Mouse (Mus musculus): Measurements from ENCODE around the gene Plekhb1. TPM values are rescaled to one million over a fixed set of nuclear protein-coding genes. Genes with fewer than 3 reads are reported as not detected.

Gene Plekhb1
- 3.2 and 4.0 TPM in 2 replicates for polyA plus RNA-seq (2016; fragmentation: Nextera tagmentation; extraction: Ambion mirVana)

DNA sequence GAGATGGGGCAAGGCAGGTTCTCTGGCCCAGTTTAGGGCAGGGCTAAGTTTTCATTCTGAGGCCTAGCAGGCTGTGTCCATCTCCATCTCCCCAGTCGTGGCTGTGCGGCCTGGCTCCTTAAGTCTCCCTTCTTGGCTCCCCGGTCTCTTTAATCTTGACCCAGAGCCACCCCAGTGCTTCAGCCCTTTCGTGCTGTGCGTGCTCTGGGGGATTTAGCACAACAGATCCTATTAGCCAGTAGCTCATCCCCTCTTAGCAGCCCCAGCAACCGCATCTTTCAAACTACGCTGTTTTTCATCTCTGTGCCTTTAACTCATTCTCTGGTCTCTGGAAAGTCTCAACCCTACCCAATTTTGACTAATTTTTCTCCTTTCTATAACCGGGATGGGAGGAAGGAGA, at the start of gene Plekhb1:
Gene Plekhb1 (minus strand): TSS at position 184 of the 400 bp plus-strand sequence.
- no peaks in the 10 kb centered on the region for H3K9me3 ChIP-seq
- peaks cover 13% of the 10 kb centered on the region for H3K27me3 ChIP-seq (ENCODE audit: poor library complexity, severe bottlenecking)
- no peak for DNase-seq (ENCODE audit: extremely low spot score, low spot score)
- H3K4me1 ChIP-seq = peaks cover 33% of the 10 kb centered on the region
- H3K4me3 ChIP-seq = 0 out of 2 replicates have a peak within 1 kb of the TSS, but pooled peaks have one; percentile 14
- WGBS = 69% methylated on average over 8 of the region's 8 CpGs
- peak within 1 kb of the TSS; percentile 51; the same call in 1 of the 2 replicates for H3K27ac ChIP-seq
- H3K36me3 ChIP-seq (replicated peaks) = no peaks in the 10 kb centered on the region

DNA sequence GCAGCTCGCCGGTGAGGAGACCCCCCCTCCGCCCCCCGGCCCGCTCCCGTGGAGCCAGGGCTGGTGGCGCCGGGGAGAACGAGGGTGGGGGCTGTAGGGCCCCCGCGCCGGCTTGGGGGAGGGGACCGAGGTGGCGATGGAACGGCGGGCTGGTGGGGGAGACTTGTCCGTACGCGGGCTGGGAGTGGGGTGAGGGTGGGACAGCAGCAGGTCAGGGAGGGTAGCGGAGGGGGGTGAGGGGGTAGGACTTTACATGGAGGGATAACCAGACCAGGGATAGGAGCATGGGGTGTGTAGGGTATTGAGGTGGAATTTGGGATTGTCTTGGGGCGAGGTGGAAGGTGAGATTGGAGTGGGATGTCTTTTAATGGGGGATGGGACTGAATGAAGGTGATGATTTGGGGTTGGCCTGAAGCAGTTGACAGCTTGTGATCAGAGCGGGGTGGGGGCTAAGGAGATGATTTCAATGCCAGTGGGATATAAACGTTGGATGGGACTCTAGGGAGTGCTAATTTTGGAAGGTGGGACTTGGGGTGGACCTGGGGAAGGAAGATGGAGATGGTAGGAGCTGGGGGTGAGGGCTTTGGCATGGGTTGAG, 44.8 kb upstream of the Plekhb1 start:
- no peaks in the 10 kb centered on the region for H3K36me3 ChIP-seq (replicated peaks)
- H3K9me3 ChIP-seq = no peaks in the 10 kb centered on the region
- H3K4me3 ChIP-seq = peak overlapping the region; percentile 89
- DNase-seq (ENCODE audit: extremely low spot score, low spot score) = no peak
- no peaks in the 10 kb centered on the region for H3K27me3 ChIP-seq (ENCODE audit: poor library complexity, severe bottlenecking)
- H3K4me1 ChIP-seq = peaks cover 28% of the 10 kb centered on the region
- WGBS = 0% methylated on average over 23 of the region's 23 CpGs
- peak overlapping the region; percentile 99 for H3K27ac ChIP-seq

DNA sequence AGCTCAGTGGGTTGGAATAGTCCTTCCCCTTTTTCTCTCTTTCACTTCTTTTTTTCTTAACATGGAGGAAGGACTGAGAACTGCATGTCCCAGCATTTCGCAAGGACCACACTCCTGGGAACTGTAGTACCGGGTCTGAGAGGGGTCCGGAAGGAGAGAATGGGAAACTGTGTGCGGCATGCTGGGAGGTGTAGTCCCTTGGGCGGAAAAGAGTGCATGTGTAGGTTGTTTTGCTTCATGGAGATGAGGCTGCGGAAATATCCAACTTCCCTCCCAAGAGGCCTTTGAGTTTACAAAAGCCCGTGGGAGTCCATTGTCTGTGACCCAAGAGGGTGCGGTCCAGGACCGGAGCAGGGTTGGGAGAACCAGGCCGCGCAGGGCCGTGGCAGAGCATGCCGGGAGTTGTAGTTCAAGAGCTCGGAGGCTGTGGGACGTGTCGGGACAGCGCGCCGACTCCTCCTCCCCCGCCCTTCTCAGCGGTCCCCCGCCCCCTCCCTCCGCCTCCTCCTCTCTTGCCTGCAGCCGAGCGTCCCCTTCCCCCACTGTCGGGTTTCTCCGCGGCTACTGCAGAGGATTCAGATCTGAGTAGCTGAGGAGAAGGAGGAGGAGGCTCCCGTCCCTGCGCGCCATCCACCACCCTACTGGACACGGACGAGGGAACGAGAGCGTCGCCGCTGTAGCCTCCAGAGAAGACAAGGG, 44.1 kb upstream of the Plekhb1 start, which contains the start of gene Fam168a:
Gene Fam168a (plus strand): TSS at position 493 of the 699 bp plus-strand sequence.
- Histone ChIP-seq H3K36me3 (replicated peaks) (no peaks in the 10 kb centered on the region), H3K4me3 (peak within 1 kb of the TSS; percentile 89), H3K4me1 (peaks cover 28% of the 10 kb centered on the region), H3K27ac (peak within 1 kb of the TSS; percentile 99), H3K9me3 (no peaks in the 10 kb centered on the region), H3K27me3 (ENCODE audit: poor library complexity, severe bottlenecking) (no peaks in the 10 kb centered on the region)
- 1% methylated on average over 30 of the region's 37 CpGs for WGBS
- peak; percentile 96 for DNase-seq (ENCODE audit: extremely low spot score, low spot score)

DNA sequence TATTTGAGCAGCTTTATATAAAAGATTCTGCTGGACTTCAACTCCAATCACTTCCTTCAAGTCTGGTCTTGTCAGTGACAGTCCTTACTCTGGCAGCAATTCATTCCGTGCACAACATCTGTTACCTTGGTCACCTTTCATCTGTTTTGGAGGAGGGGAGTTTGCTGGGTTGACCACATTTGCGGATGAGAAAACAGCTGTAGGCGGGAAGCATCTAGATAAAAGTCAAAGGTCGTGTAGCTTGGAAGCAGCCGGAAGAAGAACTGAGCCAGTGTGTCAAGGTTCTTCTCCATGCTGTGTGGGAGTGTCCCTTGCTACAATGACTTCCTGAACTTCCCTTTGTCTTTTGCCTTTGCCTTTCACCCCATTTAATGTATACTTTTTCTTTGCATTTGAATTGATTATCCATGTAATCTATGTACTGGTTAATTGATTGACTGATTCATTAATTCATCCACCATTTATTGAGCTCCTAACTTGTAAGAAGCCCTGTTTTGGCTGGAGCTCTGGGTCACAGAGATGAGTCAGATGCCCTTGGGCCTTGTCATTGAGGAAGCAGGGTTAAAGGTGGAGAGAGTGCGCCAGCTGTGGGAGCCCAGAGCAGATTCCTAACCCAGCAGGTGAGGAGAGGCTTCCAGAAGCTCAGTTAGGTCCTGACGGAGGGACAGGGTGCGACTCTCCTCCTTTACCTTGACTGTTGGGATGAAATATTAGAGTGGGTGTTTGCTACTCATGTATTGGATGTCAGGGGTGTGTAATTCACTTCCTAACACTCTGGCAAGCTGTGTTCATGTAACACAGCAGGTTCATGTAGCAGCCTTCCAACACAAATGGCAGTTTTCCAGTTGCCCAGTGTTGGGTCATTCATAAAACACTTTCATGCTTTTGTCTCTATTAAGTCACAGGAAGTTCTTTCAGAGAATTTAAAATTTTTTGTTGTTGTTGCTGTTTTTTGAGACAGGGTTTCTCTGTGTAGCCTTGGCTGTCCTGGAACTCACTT, 37.9 kb upstream of the Plekhb1 start:
- Histone ChIP-seq H3K27ac (no peak overlapping the region), H3K4me3 (no peak overlapping the region), H3K36me3 (replicated peaks) (no peaks in the 10 kb centered on the region), H3K9me3 (no peaks in the 10 kb centered on the region), H3K4me1 (peaks cover 3% of the 10 kb centered on the region; the same call in 1 of the 2 replicates), H3K27me3 (ENCODE audit: poor library complexity, severe bottlenecking) (no peaks in the 10 kb centered on the region)
- 55% methylated on average over 8 of the region's 8 CpGs for WGBS
- DNase-seq (ENCODE audit: extremely low spot score, low spot score) = no peak

DNA sequence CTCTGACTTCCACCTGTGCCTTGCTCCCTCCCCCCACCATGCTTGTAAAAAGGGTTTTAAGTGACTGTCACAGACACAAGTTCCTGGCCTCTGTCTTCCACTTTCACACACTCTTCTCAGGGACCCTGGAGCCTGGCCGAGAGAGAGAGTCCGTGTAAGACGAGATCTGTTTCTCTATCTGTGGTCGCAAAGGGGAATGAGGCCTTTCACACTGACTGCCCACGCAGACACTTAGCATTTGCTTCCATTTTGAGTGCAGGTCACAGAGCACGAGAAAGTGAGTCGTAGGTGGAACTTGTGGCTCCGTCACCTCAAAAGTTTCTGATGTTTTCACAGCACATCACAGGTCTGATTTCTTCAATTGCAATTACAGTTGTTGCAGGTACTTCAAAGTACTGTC, 31.0 kb upstream of the Plekhb1 start:
- WGBS = 81% methylated on average over 8 of the region's 8 CpGs
- Histone ChIP-seq H3K9me3 (no peaks in the 10 kb centered on the region), H3K4me1 (no peaks in the 10 kb centered on the region), H3K4me3 (no peak overlapping the region), H3K27ac (no peak overlapping the region), H3K36me3 (replicated peaks) (no peaks in the 10 kb centered on the region), H3K27me3 (ENCODE audit: poor library complexity, severe bottlenecking) (no peaks in the 10 kb centered on the region)
- no peak for DNase-seq (ENCODE audit: extremely low spot score, low spot score)

DNA sequence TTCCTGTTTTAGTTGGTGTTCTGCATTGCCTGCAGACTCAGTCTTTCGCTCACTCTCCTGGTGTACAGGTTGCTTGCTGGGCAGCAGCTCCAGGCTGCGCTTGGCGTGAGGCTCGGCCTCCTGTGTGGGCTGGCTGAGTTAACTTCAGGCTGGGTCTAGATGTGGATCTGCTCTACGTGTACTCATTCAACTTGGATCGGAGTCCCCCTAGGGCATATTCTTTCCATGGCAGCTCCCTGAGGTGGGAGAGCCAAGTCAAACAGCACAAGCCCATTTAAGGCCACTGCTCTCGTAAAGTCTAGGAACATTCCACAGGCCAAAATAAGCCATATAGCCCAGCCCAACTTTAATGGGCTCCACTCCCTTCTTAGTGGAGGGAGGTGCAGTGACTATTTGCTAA, 26.3 kb upstream of the Plekhb1 start:
- Histone ChIP-seq H3K4me1 (no peaks in the 10 kb centered on the region), H3K36me3 (replicated peaks) (no peaks in the 10 kb centered on the region), H3K9me3 (no peaks in the 10 kb centered on the region), H3K27ac (no peak overlapping the region), H3K4me3 (no peak overlapping the region), H3K27me3 (ENCODE audit: poor library complexity, severe bottlenecking) (no peaks in the 10 kb centered on the region)
- no peak for DNase-seq (ENCODE audit: extremely low spot score, low spot score)
- 87% methylated on average over 7 of the region's 7 CpGs for WGBS

DNA sequence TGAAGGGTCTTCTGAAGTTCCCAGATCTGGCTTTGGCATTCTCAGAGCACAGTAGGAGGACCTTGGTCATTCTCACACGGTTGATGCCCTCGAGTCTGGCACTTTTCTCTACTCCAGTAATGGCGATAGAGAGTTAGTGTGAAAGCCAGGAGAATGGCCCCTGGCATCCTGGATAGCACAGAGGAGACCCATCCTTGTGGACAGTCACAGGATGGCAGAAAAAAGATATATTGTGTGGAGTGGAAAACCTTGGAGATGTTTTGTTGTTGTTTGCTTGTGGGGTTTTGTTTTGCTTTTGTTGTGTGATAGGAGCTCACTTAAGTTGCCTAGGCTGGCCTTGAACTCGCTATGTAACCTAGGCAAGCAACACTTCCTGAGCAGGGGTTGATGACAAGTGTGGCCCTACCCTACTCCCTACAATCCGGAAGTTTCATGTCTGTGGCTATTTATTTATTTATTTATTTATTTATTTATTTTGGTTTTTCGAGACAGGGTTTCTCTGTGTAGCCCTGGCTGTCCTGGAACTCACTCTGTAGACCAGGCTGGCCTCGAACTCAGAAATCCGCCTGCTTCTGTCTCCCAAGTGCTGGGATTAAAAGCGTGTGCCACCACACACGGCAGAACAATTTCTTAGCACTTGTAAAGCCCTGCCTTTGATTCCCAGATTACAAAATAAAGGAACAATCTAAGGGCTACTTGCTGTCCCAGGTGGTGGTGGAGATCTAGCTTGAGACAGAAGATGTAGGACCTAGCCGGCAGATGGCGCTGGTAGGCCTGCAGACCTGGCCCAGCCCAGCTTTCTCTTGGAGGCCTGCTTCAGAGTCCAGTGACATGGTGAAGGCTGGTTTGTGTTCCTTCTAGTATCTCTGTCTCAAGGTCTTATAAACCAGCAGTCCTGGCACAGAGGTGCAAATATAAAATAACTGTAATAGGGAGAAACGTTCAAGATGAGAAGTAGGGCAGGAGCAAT, 23.1 kb upstream of the Plekhb1 start:
- Histone ChIP-seq H3K27me3 (ENCODE audit: poor library complexity, severe bottlenecking) (no peaks in the 10 kb centered on the region), H3K4me1 (peaks cover 4% of the 10 kb centered on the region; the same call in 1 of the 2 replicates), H3K36me3 (replicated peaks) (no peaks in the 10 kb centered on the region), H3K4me3 (no peak overlapping the region), H3K27ac (no peak overlapping the region), H3K9me3 (no peaks in the 10 kb centered on the region)
- WGBS = 44% methylated on average over 13 of the region's 13 CpGs
- DNase-seq (ENCODE audit: extremely low spot score, low spot score) = peak; percentile 70

DNA sequence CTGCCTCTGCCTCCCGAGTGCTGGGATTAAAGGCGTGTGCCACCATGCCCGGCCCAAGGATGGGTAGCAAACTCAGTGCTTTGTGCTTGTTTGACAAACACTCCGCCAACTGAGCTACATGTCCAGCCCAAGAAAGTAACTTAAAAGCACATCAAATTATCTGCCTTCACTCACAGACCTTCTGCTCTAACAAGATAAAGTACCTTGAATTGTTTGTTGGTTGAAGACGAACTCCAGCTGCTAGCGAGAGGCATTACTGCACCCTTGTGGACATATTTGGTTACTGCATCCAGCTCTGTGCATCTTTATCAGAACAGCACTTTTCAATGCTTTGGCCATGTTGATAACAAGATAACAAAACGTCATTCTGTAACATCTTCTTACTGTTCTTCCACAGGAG, 22.3 kb upstream of the Plekhb1 start:
- no peak overlapping the region for H3K4me3 ChIP-seq
- H3K36me3 ChIP-seq (replicated peaks) = no peaks in the 10 kb centered on the region
- H3K27ac ChIP-seq = no peak overlapping the region
- peaks cover 4% of the 10 kb centered on the region; the same call in 1 of the 2 replicates for H3K4me1 ChIP-seq
- 59% methylated on average over 7 of the region's 7 CpGs for WGBS
- DNase-seq (ENCODE audit: extremely low spot score, low spot score) = peak; percentile 50
- no peaks in the 10 kb centered on the region for H3K9me3 ChIP-seq
- no peaks in the 10 kb centered on the region for H3K27me3 ChIP-seq (ENCODE audit: poor library complexity, severe bottlenecking)

DNA sequence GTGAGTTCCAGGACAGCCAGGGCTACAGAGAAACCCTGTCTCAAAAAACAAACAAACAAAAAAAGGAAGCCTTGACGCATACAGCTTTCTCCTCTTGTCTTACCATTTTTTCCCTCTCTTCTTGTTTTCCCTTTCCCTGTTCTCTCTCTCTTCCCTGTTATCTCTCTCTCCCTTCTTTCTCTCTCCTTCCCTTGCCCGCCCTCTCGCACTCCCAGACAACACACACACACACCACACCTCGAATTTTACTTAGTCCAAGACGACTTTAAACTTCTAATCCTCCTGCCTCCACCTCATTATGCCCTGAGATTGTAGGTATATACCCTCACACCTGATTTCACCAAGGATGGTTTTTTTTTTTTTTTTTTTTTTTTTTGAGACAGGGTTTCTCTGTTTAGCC, 21.9 kb upstream of the Plekhb1 start:
- peaks cover 4% of the 10 kb centered on the region; the same call in 1 of the 2 replicates for H3K4me1 ChIP-seq
- DNase-seq (ENCODE audit: extremely low spot score, low spot score) = no peak
- no peaks in the 10 kb centered on the region for H3K36me3 ChIP-seq (replicated peaks)
- 72% methylated on average over 5 of the region's 5 CpGs for WGBS
- H3K27ac ChIP-seq = no peak overlapping the region
- H3K4me3 ChIP-seq = no peak overlapping the region
- H3K27me3 ChIP-seq (ENCODE audit: poor library complexity, severe bottlenecking) = no peaks in the 10 kb centered on the region
- H3K9me3 ChIP-seq = no peaks in the 10 kb centered on the region

DNA sequence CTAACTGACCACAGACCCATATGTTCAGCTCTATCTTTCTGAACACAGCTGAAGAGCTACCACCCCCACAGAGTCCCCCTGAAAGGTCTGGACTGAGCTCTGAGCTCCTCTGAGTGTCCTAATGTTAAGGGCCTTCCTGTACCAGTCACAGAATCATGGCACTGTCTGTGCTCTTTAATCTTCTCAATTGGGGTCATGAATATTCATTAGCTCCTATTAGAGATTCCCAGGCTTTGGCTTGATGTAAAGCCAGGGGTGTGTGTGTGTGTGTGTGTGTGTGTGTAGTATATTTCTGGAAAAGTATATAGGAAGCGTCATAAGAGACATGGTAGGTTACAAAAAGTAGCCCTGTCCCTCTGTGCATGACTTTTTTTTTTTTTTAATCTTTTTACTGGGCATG, 21.0 kb upstream of the Plekhb1 start:
- WGBS = 94% methylated on average over 1 of the region's 1 CpGs
- Histone ChIP-seq H3K4me1 (peaks cover 4% of the 10 kb centered on the region; the same call in 1 of the 2 replicates), H3K4me3 (no peak overlapping the region), H3K36me3 (replicated peaks) (no peaks in the 10 kb centered on the region), H3K27me3 (ENCODE audit: poor library complexity, severe bottlenecking) (no peaks in the 10 kb centered on the region), H3K9me3 (no peaks in the 10 kb centered on the region), H3K27ac (no peak overlapping the region)
- no peak for DNase-seq (ENCODE audit: extremely low spot score, low spot score)

DNA sequence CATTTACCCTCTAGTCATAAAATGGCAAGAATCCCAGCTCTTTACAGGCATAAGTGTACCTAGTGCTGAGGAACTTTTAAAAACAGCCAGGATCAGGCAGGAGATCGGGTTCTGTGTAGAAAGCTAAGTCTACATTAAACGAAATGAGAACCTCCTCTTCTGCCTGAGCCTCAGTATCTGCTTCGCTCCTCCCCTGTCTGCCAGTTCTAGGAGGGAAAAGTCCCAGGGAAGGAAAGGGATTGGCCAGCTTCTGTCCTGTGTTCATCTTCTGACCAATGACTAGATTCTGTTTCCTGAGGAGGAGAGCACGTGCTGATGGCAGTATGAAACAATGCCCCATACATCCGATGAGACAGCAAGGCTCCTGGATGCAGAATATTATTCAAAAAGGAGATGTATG, 18.9 kb upstream of the Plekhb1 start:
- Histone ChIP-seq H3K36me3 (replicated peaks) (no peaks in the 10 kb centered on the region), H3K4me1 (peaks cover 4% of the 10 kb centered on the region; the same call in 1 of the 2 replicates), H3K27ac (no peak overlapping the region), H3K9me3 (no peaks in the 10 kb centered on the region), H3K27me3 (ENCODE audit: poor library complexity, severe bottlenecking) (no peaks in the 10 kb centered on the region), H3K4me3 (no peak overlapping the region)
- 62% methylated on average over 5 of the region's 5 CpGs for WGBS
- DNase-seq (ENCODE audit: extremely low spot score, low spot score) = no peak
